Mouse (Mus musculus): ENCODE measurements around the gene Atg4c.

Atg4c gene

GRCm38 (mm10) chr4:99193810-99194582 lies at the start of gene Atg4c:
Atg4c (plus strand) TSS chr4:99193934.
- DNase-seq (ENCODE audit: extremely low read depth, low read depth, low spot score) = no peak

GRCm38 (mm10) chr4:99151434-99151833 lies 42.3 kb upstream of the Atg4c start:
- no peak for DNase-seq (ENCODE audit: extremely low read depth, low read depth, low spot score)

- DNase-seq (ENCODE audit: extremely low read depth, low read depth, low spot score) = no peak
These were observed 41.7 kb upstream of the Atg4c start for GRCm38 (mm10) chr4:99151885-99152558.

GRCm38 (mm10) chr4:99156641-99157307 lies 37.0 kb upstream of the Atg4c start:
- no peak for DNase-seq (ENCODE audit: extremely low read depth, low read depth, low spot score)

GRCm38 (mm10) chr4:99158495-99158894 lies 35.2 kb upstream of the Atg4c start:
- no peak for DNase-seq (ENCODE audit: extremely low read depth, low read depth, low spot score)

GRCm38 (mm10) chr4:99160414-99160813 lies 33.3 kb upstream of the Atg4c start:
- DNase-seq (ENCODE audit: extremely low read depth, low read depth, low spot score) = no peak

- DNase-seq (ENCODE audit: extremely low read depth, low read depth, low spot score) = no peak
These were observed 32.8 kb upstream of the Atg4c start for GRCm38 (mm10) chr4:99160899-99161298.

- DNase-seq (ENCODE audit: extremely low read depth, low read depth, low spot score) = no peak
These were observed 32.2 kb upstream of the Atg4c start for GRCm38 (mm10) chr4:99161457-99161971.

- no peak for DNase-seq (ENCODE audit: extremely low read depth, low read depth, low spot score)
These were observed 30.7 kb upstream of the Atg4c start for GRCm38 (mm10) chr4:99163001-99163400.

GRCm38 (mm10) chr4:99163547-99163946 lies 30.2 kb upstream of the Atg4c start:
- peak; percentile 43 for DNase-seq (ENCODE audit: extremely low read depth, low read depth, low spot score)

- DNase-seq (ENCODE audit: extremely low read depth, low read depth, low spot score) = no peak
These were observed 24.9 kb upstream of the Atg4c start for GRCm38 (mm10) chr4:99168869-99169268.

GRCm38 (mm10) chr4:99174265-99174664 lies 19.5 kb upstream of the Atg4c start:
- no peak for DNase-seq (ENCODE audit: extremely low read depth, low read depth, low spot score)

- DNase-seq (ENCODE audit: extremely low read depth, low read depth, low spot score) = no peak
These were observed 16.9 kb upstream of the Atg4c start for GRCm38 (mm10) chr4:99176841-99177240.

GRCm38 (mm10) chr4:99177255-99177654 lies 16.5 kb upstream of the Atg4c start:
- no peak for DNase-seq (ENCODE audit: extremely low read depth, low read depth, low spot score)

- DNase-seq (ENCODE audit: extremely low read depth, low read depth, low spot score) = no peak
These were observed 14.9 kb upstream of the Atg4c start for GRCm38 (mm10) chr4:99178851-99179250.

GRCm38 (mm10) chr4:99179446-99180120 lies 14.2 kb upstream of the Atg4c start:
- DNase-seq (ENCODE audit: extremely low read depth, low read depth, low spot score) = no peak

- DNase-seq (ENCODE audit: extremely low read depth, low read depth, low spot score) = no peak
These were observed 12.8 kb upstream of the Atg4c start for GRCm38 (mm10) chr4:99180921-99181320.

- no peak for DNase-seq (ENCODE audit: extremely low read depth, low read depth, low spot score)
These were observed 11.9 kb upstream of the Atg4c start for GRCm38 (mm10) chr4:99181739-99182419.

GRCm38 (mm10) chr4:99182660-99183431 lies 10.9 kb upstream of the Atg4c start:
- no peak for DNase-seq (ENCODE audit: extremely low read depth, low read depth, low spot score)

- DNase-seq (ENCODE audit: extremely low read depth, low read depth, low spot score) = no peak
These were observed 9.1 kb upstream of the Atg4c start for GRCm38 (mm10) chr4:99184678-99185077.

Measured in fat pad, adult 2 months (tissue).